Mouse (Mus musculus) spleen, adult 2 months (tissue): Measurements from ENCODE around the gene Luc7l3. TPM values are rescaled to one million over a fixed set of nuclear protein-coding genes. Genes with fewer than 3 reads are reported as not detected.
"Not testable (repeated sequence)": the region's sequence is repeated elsewhere in the genome, so short reads cannot be mapped to it uniquely, and the experiment has no call there.

Experiments used
- DNase-seq, 2 experiments: peaks; one replicate each; pipeline versions ENCODE4 v3.0.0 to v3.0.0-alpha.2; 2012 to 2021; ENCODE audit warnings: low spot score in 2 of 2, low read depth in 1 of 2
- H3K27ac ChIP-seq: fragments of 200-500 bp; 2 replicates; pipeline ENCODE4 v1.5.1; 2012; ENCODE audit warnings: low read length, inconsistent platforms; ENCODE audit not compliant: insufficient read depth
- H3K27me3 ChIP-seq: fragments of 200-500 bp; 2 replicates; pipeline ENCODE4 v1.6.1; 2012; ENCODE audit warnings: mild to moderate bottlenecking, moderate library complexity, low read length, inconsistent platforms; ENCODE audit not compliant: control insufficient read depth, insufficient read depth
- H3K36me3 ChIP-seq: fragments of 200-500 bp; 2 replicates; pipeline ENCODE4 v1.6.1; 2012; ENCODE audit warnings: mild to moderate bottlenecking, low read length, inconsistent platforms; ENCODE audit not compliant: control insufficient read depth, insufficient read depth
- H3K4me1 ChIP-seq: fragments of 200-500 bp; 2 replicates; pipeline ENCODE4 v1.6.1; 2011; ENCODE audit warnings: inconsistent platforms; ENCODE audit not compliant: control insufficient read depth, insufficient read depth, insufficient read length
- H3K4me3 ChIP-seq: fragments of 200-500 bp; 2 replicates; pipeline ENCODE4 v1.5.1; 2011; ENCODE audit warnings: mild to moderate bottlenecking, inconsistent platforms; ENCODE audit not compliant: insufficient read depth, insufficient read length; ENCODE audit errors: extremely low read depth
- CTCF ChIP-seq: fragments of 200-500 bp; IDR thresholded peaks from 2 replicates; pipeline ENCODE4 v1.5.1; 2011; ENCODE audit warnings: mild to moderate bottlenecking, inconsistent platforms; ENCODE audit not compliant: insufficient read depth, insufficient read length, insufficient replicate concordance; ENCODE audit errors: extremely low read depth
- POLR2A ChIP-seq: fragments of 200-500 bp; IDR thresholded peaks from 2 replicates; pipeline ENCODE4 v1.6.1; 2011; ENCODE audit warnings: low read depth, low read length, inconsistent platforms
- WGBS: fragments of 180-500 bp; shearing (Covaris S2); methylation state at CpG from one replicate; pipeline ENCODE4 v1.1.7; 2018; 5-methylcytosine and 5-hydroxymethylcytosine counted together
- polyA plus RNA-seq: library from polyadenylated mRNA; depleted of rRNA; stranded (reverse); fragments of >200 nt; gene quantifications from 2 replicates; pipeline ENCODE4 v1.2.3, GENCODE M21; 2012

Luc7l3 gene
- polyA plus RNA-seq, 1 experiment = 7.3 TPM

GRCm38 (mm10) chr11:94271015-94271414, 50.8 kb downstream of the Luc7l3 start:
- Histone ChIP-seq H3K4me3 (no peak overlapping the region), H3K36me3 (no peaks in the 10 kb centered on the region), H3K27ac (no peak overlapping the region), H3K4me1 (no peaks in the 10 kb centered on the region; the same call in 1 of the 2 replicates), H3K27me3 (no peaks in the 10 kb centered on the region)
- WGBS = 59% methylated on average over 2 of the region's 2 CpGs
- no peak for DNase-seq
- TF ChIP-seq CTCF (no peak), POLR2A (no peak)

GRCm38 (mm10) chr11:94269906-94270305, 51.9 kb downstream of the Luc7l3 start:
- no peak for TF ChIP-seq POLR2A
- no peak for TF ChIP-seq CTCF
- no peaks in the 10 kb centered on the region for H3K4me1 ChIP-seq
- no peaks in the 10 kb centered on the region for H3K36me3 ChIP-seq
- no peak overlapping the region for H3K27ac ChIP-seq
- H3K27me3 ChIP-seq = no peaks in the 10 kb centered on the region
- no peak for DNase-seq
- WGBS = 86% methylated on average over 7 of the region's 7 CpGs
- H3K4me3 ChIP-seq = no peak overlapping the region

GRCm38 (mm10) chr11:94268761-94269160, 53.0 kb downstream of the Luc7l3 start:
- no peak overlapping the region for H3K27ac ChIP-seq
- TF ChIP-seq CTCF = no peak
- TF ChIP-seq POLR2A = no peak
- H3K4me3 ChIP-seq = no peak overlapping the region
- DNase-seq = no peak
- H3K27me3 ChIP-seq = no peaks in the 10 kb centered on the region
- no peaks in the 10 kb centered on the region for H3K4me1 ChIP-seq
- H3K36me3 ChIP-seq = no peaks in the 10 kb centered on the region

- 24% methylated on average over 3 of the region's 3 CpGs for WGBS
- H3K27ac ChIP-seq, H3K4me1 ChIP-seq, H3K27me3 ChIP-seq, H3K36me3 ChIP-seq, DNase-seq, H3K4me3 ChIP-seq: not testable (repeated sequence)
These were observed 55.6 kb downstream of the Luc7l3 start for GRCm38 (mm10) chr11:94266155-94266554.

GRCm38 (mm10) chr11:94265134-94265785, 56.5 kb downstream of the Luc7l3 start:
- no peak for DNase-seq
- TF ChIP-seq POLR2A = no peak
- Histone ChIP-seq H3K27ac (no peak overlapping the region), H3K4me1 (no peaks in the 10 kb centered on the region), H3K36me3 (no peaks in the 10 kb centered on the region), H3K27me3 (no peaks in the 10 kb centered on the region), H3K4me3 (no peak overlapping the region; the same call in 1 of the 2 replicates)
- 4% methylated on average over 18 of the region's 18 CpGs for WGBS

- Histone ChIP-seq H3K36me3 (no peaks in the 10 kb centered on the region), H3K4me3 (no peak overlapping the region), H3K27ac (no peak overlapping the region), H3K4me1 (no peaks in the 10 kb centered on the region; the same call in 1 of the 2 replicates), H3K27me3 (no peaks in the 10 kb centered on the region)
- no peak for TF ChIP-seq POLR2A
- TF ChIP-seq CTCF = no peak
- no peak for DNase-seq
- WGBS = 59% methylated on average over 6 of the region's 6 CpGs
These were observed 60.0 kb downstream of the Luc7l3 start for GRCm38 (mm10) chr11:94261585-94262370.

GRCm38 (mm10) chr11:94259814-94260213, 62.0 kb downstream of the Luc7l3 start:
- Histone ChIP-seq H3K27ac (no peak overlapping the region), H3K4me1 (no peaks in the 10 kb centered on the region; the same call in 1 of the 2 replicates), H3K4me3 (no peak overlapping the region), H3K27me3 (no peaks in the 10 kb centered on the region), H3K36me3 (no peaks in the 10 kb centered on the region)
- 9% methylated on average over 4 of the region's 4 CpGs for WGBS
- no peak for DNase-seq
- TF ChIP-seq POLR2A = no peak
- TF ChIP-seq CTCF = no peak
